Mouse (Mus musculus) erythroblast, embryonic 14.5 days (primary cell): ENCODE data around the gene Txnip.

Experiments
- GATA1 ChIP-seq: IDR thresholded peaks from 2 replicates; pipeline ENCODE4 v1.6.1; 2012; ENCODE audit warnings: low read length, inconsistent platforms, mixed read lengths
- TAL1 ChIP-seq: IDR thresholded peaks from 3 replicates; pipeline ENCODE4 v1.6.1; 2012; ENCODE audit warnings: low read length, inconsistent platforms, mixed read lengths

DNA sequence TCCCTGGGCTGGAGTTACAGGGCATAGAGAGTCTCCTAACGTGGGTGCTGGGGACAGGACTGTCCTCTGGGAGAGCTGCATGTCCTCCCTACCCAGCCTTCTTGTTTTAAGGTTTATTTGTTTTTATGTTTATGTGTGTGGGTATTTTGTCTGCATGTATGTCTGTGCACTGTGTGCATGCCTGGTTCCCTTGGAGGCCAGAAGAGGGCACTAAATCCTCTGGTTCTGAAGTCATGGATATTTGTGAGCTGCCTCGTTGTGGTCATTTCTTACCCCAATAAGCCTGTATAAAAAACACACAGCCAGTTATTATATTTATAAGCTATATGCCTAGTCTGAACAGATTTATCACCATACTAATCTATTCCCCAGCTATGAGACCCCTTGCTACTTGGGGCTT, 23.5 kb upstream of the Txnip start:
- no peak for TF ChIP-seq TAL1
- no peak for TF ChIP-seq GATA1
